Mouse (Mus musculus) layer of hippocampus, adult 9-11 months (tissue): Measurements from ENCODE around the gene Cog4.
"Not testable (repeated sequence)": the region's sequence is repeated elsewhere in the genome, so short reads cannot be mapped to it uniquely, and the experiment has no call there.

Experiments
- DNase-seq: peaks from one replicate; pipeline ENCODE4 v3.0.0; 2022

The Cog4 gene

GRCm38 (mm10) chr8:110928435-110928834 lies 82.0 kb downstream of the Cog4 start:
- DNase-seq, result no peak

GRCm38 (mm10) chr8:110929066-110929465 lies 82.7 kb downstream of the Cog4 start:
- DNase-seq, result no peak

DNA sequence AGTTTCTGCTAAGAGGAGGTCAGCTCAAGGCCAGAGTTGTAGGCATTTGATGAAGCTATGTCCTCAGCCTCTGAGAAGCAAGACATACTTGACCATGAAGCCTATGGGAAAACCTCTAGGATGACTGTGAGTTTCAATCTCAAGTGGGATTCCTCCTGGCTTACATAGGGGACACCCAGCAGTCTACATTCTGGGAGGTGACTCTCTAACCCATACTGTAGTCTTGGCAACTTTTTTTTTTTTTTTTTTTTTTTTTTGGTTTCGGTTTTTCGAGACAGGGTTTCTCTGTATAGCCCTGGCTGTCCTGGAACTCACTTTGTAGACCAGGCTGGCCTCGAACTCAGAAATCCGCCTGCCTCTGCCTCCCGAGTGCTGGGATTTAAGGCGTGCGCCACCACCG lies 83.3 kb downstream of the Cog4 start:
- DNase-seq, result not testable (repeated sequence)

GRCm38 (mm10) chr8:110931176-110931939 lies 85.0 kb downstream of the Cog4 start:
- no peak for DNase-seq
